Mouse (Mus musculus): ENCODE results near the gene Szt2. TPM values are rescaled to one million over a fixed set of nuclear protein-coding genes. Genes with fewer than 3 reads are reported as not detected.

Gene Szt2
- polyA plus RNA-seq, 1 experiment from 2014 or later, result 11.8 TPM

Other genes with a start within 250 kb of the Szt2 start
- 55.1 and 62.3 TPM in 2 replicates for gene Kdm4a, start 229.2 kb downstream of the Szt2 start, polyA plus RNA-seq (2016; fragmentation: Nextera tagmentation; extraction: Ambion mirVana)
- gene Ptprf, start 117.9 kb downstream of the Szt2 start, polyA plus RNA-seq (2016; fragmentation: Nextera tagmentation; extraction: Ambion mirVana), result 109 and 122 TPM in 2 replicates
- 127 and 137 TPM in 2 replicates for gene Med8, start 64 bp upstream of the Szt2 start, polyA plus RNA-seq (2016; fragmentation: Nextera tagmentation; extraction: Ambion mirVana)
- gene Elovl1, start 18.8 kb upstream of the Szt2 start, polyA plus RNA-seq (2016; fragmentation: Nextera tagmentation; extraction: Ambion mirVana), result 38.2 and 40.6 TPM in 2 replicates
- gene Cdc20, start 28.1 kb upstream of the Szt2 start, polyA plus RNA-seq (2016; fragmentation: Nextera tagmentation; extraction: Ambion mirVana), result 165 and 181 TPM in 2 replicates
- gene Mpl, start 48.2 kb upstream of the Szt2 start, polyA plus RNA-seq (2016; fragmentation: Nextera tagmentation; extraction: Ambion mirVana), result 0.46 and 0.68 TPM in 2 replicates
- gene Tie1, start 80.8 kb upstream of the Szt2 start, polyA plus RNA-seq (2016; fragmentation: Nextera tagmentation; extraction: Ambion mirVana), result 23.2 and 23.5 TPM in 2 replicates
- 0.56 TPM in 1 of 2 replicates, not detected in the other for gene 2610528J11Rik, start 117.7 kb upstream of the Szt2 start, polyA plus RNA-seq (2016; fragmentation: Nextera tagmentation; extraction: Ambion mirVana)
- gene Tmem125, start 134.8 kb upstream of the Szt2 start, polyA plus RNA-seq (2016; fragmentation: Nextera tagmentation; extraction: Ambion mirVana), result 0.23 TPM in 1 of 2 replicates, not detected in the other
- gene Cfap57, start 211.5 kb upstream of the Szt2 start, polyA plus RNA-seq (2016; fragmentation: Nextera tagmentation; extraction: Ambion mirVana), result 1.2 and 1.3 TPM in 2 replicates
- gene Ebna1bp2, start 211.5 kb upstream of the Szt2 start, polyA plus RNA-seq (2016; fragmentation: Nextera tagmentation; extraction: Ambion mirVana), result 151 and 158 TPM in 2 replicates
- gene Olfr62, start 249.7 kb upstream of the Szt2 start, polyA plus RNA-seq (2016; fragmentation: Nextera tagmentation; extraction: Ambion mirVana), result not detected in 2 replicates